Mouse (Mus musculus) intestine, postnatal 0 days (tissue): ENCODE measurements around the gene Cad. TPM values are rescaled to one million over a fixed set of nuclear protein-coding genes. Genes with fewer than 3 reads are reported as not detected.
"Not testable (repeated sequence)": the region's sequence is repeated elsewhere in the genome, so short reads cannot be mapped to it uniquely, and the experiment has no call there.

Experiments used
- ATAC-seq: fragments of 200-750 bp; cut with Nextera tagmentation; 2 replicates; pipeline ENCODE4 v1.8.0; 2017; ENCODE audit warnings: mild to moderate bottlenecking, moderate TSS enrichment, moderate library complexity
- H3K27ac ChIP-seq: fragments of 300-500 bp; sonication (generic); 2 replicates; pipeline ENCODE4 v1.5.1; 2014; ENCODE audit warnings: mild to moderate bottlenecking, low read depth, low read length, moderate library complexity
- H3K27me3 ChIP-seq: fragments of 300-500 bp; sonication (generic); replicated peaks from 2 replicates; pipeline ENCODE4 v1.6.1; 2014; ENCODE audit warnings: low read length, mixed read lengths; ENCODE audit not compliant: control insufficient read depth, insufficient read depth
- H3K36me3 ChIP-seq: fragments of 300-500 bp; sonication (generic); 2 replicates; pipeline ENCODE4 v1.6.1; 2014; ENCODE audit warnings: mild to moderate bottlenecking, moderate library complexity; ENCODE audit not compliant: control insufficient read depth, insufficient read depth
- H3K4me1 ChIP-seq: fragments of 300-500 bp; sonication (generic); replicated peaks from 2 replicates; pipeline ENCODE4 v1.6.1; 2014; ENCODE audit warnings: antibody characterized with exemption, low read length, mixed read lengths; ENCODE audit not compliant: control insufficient read depth, insufficient read depth
- H3K4me2 ChIP-seq: fragments of 300-500 bp; sonication (generic); replicated peaks from 2 replicates; pipeline ENCODE4 v1.6.1; 2014; ENCODE audit warnings: low read depth, mild to moderate bottlenecking, moderate library complexity
- H3K4me3 ChIP-seq: fragments of 300-500 bp; sonication (generic); 2 replicates; pipeline ENCODE4 v1.5.1; 2014; ENCODE audit warnings: low read depth, low read length
- H3K9ac ChIP-seq: fragments of 300-500 bp; sonication (generic); 2 replicates; pipeline ENCODE4 v1.6.1; 2014; ENCODE audit warnings: mild to moderate bottlenecking, low read depth, low read length
- H3K9me3 ChIP-seq: fragments of 300-500 bp; sonication (generic); 2 replicates; pipeline ENCODE4 v1.6.1; 2016; ENCODE audit warnings: mixed run types; ENCODE audit not compliant: control insufficient read depth
- CTCF ChIP-seq: sonication (generic); IDR thresholded peaks from 2 replicates; pipeline ENCODE4 v1.5.1; 2016; ENCODE audit warnings: low read depth, mild to moderate bottlenecking, control low read depth, antibody characterized with exemption, moderate library complexity
- WGBS: fragments of 180-500 bp; shearing (Covaris S2); extraction: QIAGEN DNeasy Blood & Tissue Kit; methylation state at CpG from one replicate; pipeline ENCODE4 v1.1.7; 2014; 5-methylcytosine and 5-hydroxymethylcytosine counted together
- polyA plus RNA-seq: library from polyadenylated mRNA; unstranded; fragments of >200 nt; fragmentation: Nextera tagmentation; extraction: Ambion mirVana; gene quantifications from 2 replicates; pipeline ENCODE4 v1.2.1, GENCODE M21; 2015

Gene Cad
- polyA plus RNA-seq, 1 experiment from 2014 or later = 3.2 TPM

DNA sequence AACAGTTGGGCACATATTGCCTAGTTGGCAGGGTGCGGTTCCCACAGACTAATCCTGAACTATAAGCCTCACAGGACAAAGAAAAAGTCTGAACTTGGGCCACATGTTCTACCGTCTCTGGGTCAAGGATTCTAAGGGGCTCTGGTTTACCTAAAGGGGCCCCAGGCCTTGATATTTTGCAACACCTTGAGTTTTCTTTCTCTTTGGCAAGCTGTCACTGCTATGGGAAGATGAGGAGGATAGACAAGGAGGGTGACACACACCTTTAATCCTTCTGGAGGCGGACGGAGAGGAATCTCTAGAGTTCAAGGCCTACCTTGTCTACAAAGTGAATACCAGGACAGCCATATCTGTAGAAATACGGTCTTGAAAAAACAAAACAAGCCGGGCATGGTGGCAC, 8.2 kb upstream of the Cad start:
- no peaks in the 10 kb centered on the region for H3K4me1 ChIP-seq
- ATAC-seq = no peak
- H3K4me2 ChIP-seq = peak overlapping the region; percentile 83; the same call in 1 of the 2 replicates
- no peak overlapping the region for H3K4me3 ChIP-seq
- H3K27me3 ChIP-seq = no peaks in the 10 kb centered on the region
- 85% methylated on average over 6 of the region's 6 CpGs for WGBS
- H3K36me3 ChIP-seq = peaks cover 26% of the 10 kb centered on the region
- no peak overlapping the region for H3K9ac ChIP-seq
- H3K27ac ChIP-seq = no peak overlapping the region
- H3K9me3 ChIP-seq = no peaks in the 10 kb centered on the region
- no peak for TF ChIP-seq CTCF

DNA sequence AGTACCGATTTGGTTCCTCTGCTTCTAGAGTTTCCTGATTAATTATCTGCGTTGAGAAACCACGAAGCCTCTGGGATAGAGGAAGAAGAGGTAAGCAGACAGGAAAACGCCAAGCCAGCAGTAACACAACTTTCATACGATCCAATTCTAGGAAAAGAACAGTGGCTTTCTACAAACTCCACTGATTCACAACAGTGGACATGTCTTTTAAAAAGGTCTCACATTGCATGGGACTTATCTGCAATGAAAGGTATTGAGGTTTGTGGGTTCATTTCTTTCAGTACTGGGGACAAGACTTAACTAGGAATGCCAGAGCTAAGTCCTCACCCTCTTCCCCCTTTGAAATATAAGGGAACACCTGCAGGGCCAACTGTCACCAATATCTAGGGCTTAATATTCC, 7.5 kb upstream of the Cad start:
- Histone ChIP-seq H3K4me2 (peak overlapping the region; percentile 83), H3K4me3 (peak overlapping the region; percentile 83), H3K27ac (peak overlapping the region; percentile 96; the same call in 1 of the 2 replicates), H3K9ac (no peak overlapping the region), H3K27me3 (no peaks in the 10 kb centered on the region), H3K4me1 (no peaks in the 10 kb centered on the region), H3K9me3 (no peaks in the 10 kb centered on the region), H3K36me3 (peaks cover 20% of the 10 kb centered on the region; the same call in 1 of the 2 replicates)
- ATAC-seq = no peak
- WGBS = 61% methylated on average over 5 of the region's 5 CpGs
- TF ChIP-seq CTCF = no peak

DNA sequence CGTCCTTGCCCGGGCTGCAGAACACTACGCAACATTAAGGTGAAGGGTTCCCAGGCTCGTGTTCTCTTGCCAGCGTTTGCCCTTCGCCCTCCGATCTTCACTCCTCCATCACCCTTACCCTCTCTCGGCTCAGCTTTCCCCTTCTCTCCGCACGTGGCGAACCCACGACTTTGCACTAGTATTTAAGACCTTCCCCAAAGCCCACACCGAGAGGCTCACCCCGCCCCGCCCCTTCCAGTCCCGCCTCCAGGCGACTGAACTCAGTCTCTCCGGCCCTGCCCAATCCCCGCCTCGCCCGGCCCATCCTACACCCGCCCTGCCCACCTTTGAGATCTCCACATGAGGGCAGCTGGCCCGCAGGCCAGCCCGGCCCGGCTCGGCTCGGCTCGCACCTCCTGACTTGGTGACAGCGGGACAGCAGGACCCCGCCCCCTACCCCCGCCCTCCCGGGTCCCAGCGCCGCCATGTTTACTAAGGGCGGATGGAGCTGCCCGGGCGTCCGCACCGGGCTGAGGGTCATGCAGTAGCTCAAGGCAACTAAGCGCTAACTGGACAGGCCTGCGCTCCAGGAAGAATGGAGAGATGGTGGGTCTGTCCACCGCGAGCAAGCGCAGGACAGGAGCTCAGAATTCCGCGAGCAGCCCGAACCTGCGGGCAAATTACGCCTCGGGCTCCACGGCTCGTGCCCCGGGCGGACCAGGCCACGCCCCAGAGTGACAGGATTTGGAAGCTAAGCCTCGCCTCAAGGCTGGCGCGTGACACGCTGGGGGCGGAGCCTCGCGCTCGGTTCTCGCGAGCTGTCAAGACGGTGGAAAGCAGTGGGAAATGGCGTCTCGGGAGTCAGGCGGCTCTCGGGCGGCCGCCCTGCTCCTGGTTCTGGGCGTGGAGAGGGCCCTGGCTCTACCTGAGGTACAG, 6.5 kb upstream of the Cad start, which contains the start of gene Atraid:
Gene Atraid (plus strand): TSS at position 465 of the 915 bp plus-strand sequence.
- peak; percentile 97 for ATAC-seq
- peak within 1 kb of the TSS; percentile 83 for H3K4me3 ChIP-seq
- no peaks in the 10 kb centered on the region for H3K27me3 ChIP-seq
- no peaks in the 10 kb centered on the region for H3K4me1 ChIP-seq
- H3K9ac ChIP-seq = peak within 1 kb of the TSS; percentile 90
- peak within 1 kb of the TSS; percentile 83 for H3K4me2 ChIP-seq
- H3K27ac ChIP-seq = peak within 1 kb of the TSS; percentile 96
- WGBS = under 1% methylated on average over 73 of the region's 73 CpGs
- H3K9me3 ChIP-seq = no peaks in the 10 kb centered on the region
- TF ChIP-seq CTCF = peak; percentile 43
- H3K36me3 ChIP-seq = peaks cover 15% of the 10 kb centered on the region; the same call in 1 of the 2 replicates

DNA sequence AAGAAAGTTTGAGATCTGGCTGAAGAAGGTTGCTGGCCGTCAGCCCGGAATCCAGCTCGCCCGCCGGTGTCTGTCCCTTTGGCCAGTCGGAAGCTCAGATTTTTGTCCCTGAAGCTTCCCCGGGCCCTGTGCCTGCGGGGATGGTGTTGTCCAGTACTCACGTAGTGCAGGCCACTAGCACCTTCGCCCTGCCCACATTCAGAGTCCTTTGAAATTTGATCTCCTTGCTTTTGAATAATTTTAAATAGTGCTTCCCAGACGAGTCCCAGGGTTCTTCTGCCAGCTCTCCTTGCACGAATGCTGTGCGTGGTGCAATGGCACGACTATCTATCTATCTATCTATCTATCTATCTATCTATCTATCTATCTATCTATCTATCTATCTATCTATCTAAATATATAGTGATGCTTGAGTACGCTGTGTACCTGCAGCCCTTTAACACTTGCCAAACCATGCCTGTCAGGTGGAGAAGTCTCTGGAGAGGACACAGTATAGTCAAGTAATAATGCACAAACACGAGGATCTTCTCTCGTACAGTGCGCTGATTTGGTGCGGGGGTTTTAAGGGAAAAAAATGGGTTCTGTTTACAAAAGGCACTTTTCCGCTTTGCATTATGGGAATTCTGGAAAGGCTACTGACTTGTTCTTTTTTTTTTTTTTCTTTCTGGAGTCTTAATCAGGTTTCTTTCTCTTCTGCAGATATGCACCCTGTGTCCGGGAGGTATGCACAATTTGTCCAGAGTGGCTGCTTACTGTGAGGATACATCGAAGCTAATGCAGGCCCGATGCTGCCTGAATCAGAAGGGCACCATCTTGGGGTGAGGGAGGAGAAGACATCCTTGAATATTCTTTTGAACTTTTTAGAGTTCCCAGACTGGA, 5.6 kb upstream of the Cad start, which contains the start of gene Slc5a6:
Gene Slc5a6 (minus strand): TSS at position 162 of the 879 bp plus-strand sequence.
- peaks cover 9% of the 10 kb centered on the region; the same call in 1 of the 2 replicates for H3K36me3 ChIP-seq
- peak; percentile 17 for ATAC-seq
- peak within 1 kb of the TSS; percentile 90 for H3K9ac ChIP-seq
- H3K4me3 ChIP-seq = peak within 1 kb of the TSS; percentile 83
- peak within 1 kb of the TSS; percentile 83 for H3K4me2 ChIP-seq
- H3K27ac ChIP-seq = peak within 1 kb of the TSS; percentile 96
- under 1% methylated on average over 23 of the region's 23 CpGs for WGBS
- peak; percentile 75 for TF ChIP-seq CTCF
- H3K4me1 ChIP-seq = no peaks in the 10 kb centered on the region
- no peaks in the 10 kb centered on the region for H3K9me3 ChIP-seq
- H3K27me3 ChIP-seq = no peaks in the 10 kb centered on the region

DNA sequence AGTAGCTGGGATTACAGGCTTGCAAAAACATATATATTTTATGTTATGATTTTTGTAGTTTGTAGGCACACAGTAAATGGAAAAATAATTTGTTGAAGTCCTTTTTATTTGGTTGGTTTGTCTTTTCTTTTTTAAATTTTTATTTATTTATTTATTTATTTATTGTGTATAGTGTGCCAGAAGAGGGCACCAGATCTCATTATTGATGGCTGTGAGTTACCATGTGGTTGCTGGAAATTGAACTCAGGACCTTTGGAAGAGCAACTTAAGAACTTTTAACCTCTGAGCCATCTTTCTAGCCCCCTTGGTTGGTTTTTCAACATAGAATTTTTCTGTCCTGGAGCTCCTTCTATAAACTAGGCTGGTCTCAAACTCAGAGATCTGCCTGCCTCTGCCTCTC, 4.2 kb upstream of the Cad start:
- H3K27me3 ChIP-seq = no peaks in the 10 kb centered on the region
- peaks cover 5% of the 10 kb centered on the region; the same call in 1 of the 2 replicates for H3K36me3 ChIP-seq
- H3K9me3 ChIP-seq = no peaks in the 10 kb centered on the region
- peak; percentile 21; the same call in 1 of the 2 replicates for TF ChIP-seq CTCF
- no peak overlapping the region for H3K4me2 ChIP-seq
- 0 out of 2 replicates have a peak, but pooled peaks cover 3% of the 10 kb centered on the region for H3K4me1 ChIP-seq
- no peak overlapping the region for H3K4me3 ChIP-seq
- no peak for ATAC-seq
- H3K27ac ChIP-seq = no peak overlapping the region
- no peak overlapping the region for H3K9ac ChIP-seq

DNA sequence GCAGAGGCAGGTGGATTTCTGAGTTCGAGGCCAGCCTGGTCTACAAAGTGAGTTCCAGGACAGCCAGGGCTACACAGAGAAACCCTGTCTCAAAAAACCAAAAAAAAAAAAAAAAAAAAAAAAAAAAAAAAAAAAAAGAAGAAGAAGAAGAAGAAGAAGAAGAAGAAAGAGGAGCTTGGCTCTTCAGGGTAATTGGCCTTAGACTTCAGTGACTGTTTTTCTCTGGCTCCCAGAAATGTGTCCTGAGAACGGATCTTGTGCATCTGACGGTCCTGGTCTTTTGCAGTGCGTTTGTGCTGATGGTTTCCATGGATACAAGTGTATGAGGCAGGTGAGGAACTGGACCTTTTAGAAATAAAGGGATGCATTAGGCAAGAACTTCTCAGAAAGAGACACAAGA, 852 bp upstream of the Cad start:
- not testable (repeated sequence) for H3K27me3 ChIP-seq, H3K27ac ChIP-seq, ATAC-seq, H3K4me1 ChIP-seq, H3K9me3 ChIP-seq, H3K9ac ChIP-seq, H3K4me3 ChIP-seq, H3K36me3 ChIP-seq
- peak overlapping the region; percentile 98 for H3K4me2 ChIP-seq
- 68% methylated on average over 4 of the region's 4 CpGs for WGBS
